Comparison of ENCODE assay signal across 14 mouse cellular contexts in the genomic region with DNA sequence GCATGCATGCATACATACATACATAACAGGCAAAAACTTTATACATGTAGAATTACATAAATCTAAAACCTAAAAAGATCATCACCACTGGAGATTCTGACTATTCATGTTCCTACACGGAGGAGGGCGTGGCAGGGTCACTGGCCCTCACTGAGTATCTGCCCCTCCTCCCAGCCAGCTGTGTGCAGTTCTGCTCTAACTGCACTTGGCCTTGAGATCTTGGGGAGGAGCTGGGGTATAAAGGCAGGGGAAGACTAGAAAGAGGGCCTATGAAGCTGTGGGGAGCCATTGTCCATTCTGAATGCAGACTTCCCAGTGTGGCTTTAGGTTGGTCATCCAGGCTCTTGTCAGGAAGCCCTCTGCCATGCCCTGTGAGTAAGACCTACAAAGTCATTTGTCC.
"Had no signal": no experiment of that assay in that cellular context is flagged by ENCODE, and none has a peak within 500 bp of the region (broad histone marks: within the 10 kb centered on the region; RNA-seq: fewer than 3 reads in every experiment).

No protein-coding gene starts in this region.

- DNase-seq: gastrocnemius, adult 2 months; gastrocnemius, postnatal 10 days; heart, adult 18-20 months; heart, postnatal 14 days; heart, postnatal 36 days; kidney, adult 11 months; kidney, adult 2 months; kidney, adult 9 months; kidney, postnatal 10 days; kidney, postnatal 25 days; kidney, postnatal 4 days; liver; liver, embryonic 13.5 days; liver, postnatal 0 days had no signal
